Mouse (Mus musculus) intestine, embryonic 14.5 days (tissue): ENCODE data around the gene Igsf3. TPM values are rescaled to one million over a fixed set of nuclear protein-coding genes. Genes with fewer than 3 reads are reported as not detected.
A peak's percentile ranks its signal among the peaks of the same experiment; 100 is the strongest.

Source experiments
- ATAC-seq: fragments of 200-750 bp; cut with Nextera tagmentation; replicated peaks from 2 replicates; pipeline ENCODE4 v1.8.0; 2017; ENCODE audit warnings: low read depth, moderate number of reproducible peaks, moderate TSS enrichment, moderate library complexity; ENCODE audit not compliant: low FRiP score, low TSS enrichment
- DNase-seq: peaks from one replicate; pipeline ENCODE4 v3.0.0-alpha.2; 2018; ENCODE audit warnings: low spot score
- H3K27ac ChIP-seq: fragments of 300-500 bp; sonication (generic); 2 replicates; pipeline ENCODE4 v1.5.1; 2014; ENCODE audit warnings: low read depth, mild to moderate bottlenecking, control low read depth
- H3K27me3 ChIP-seq: fragments of 300-500 bp; sonication (generic); replicated peaks from 2 replicates; pipeline ENCODE4 v1.6.1; 2014; ENCODE audit warnings: low read length, control low read depth; ENCODE audit not compliant: control insufficient read depth, insufficient read depth
- H3K36me3 ChIP-seq: fragments of 300-500 bp; sonication (generic); 2 replicates; pipeline ENCODE4 v1.6.1; 2014; ENCODE audit warnings: low read length, control low read depth; ENCODE audit not compliant: control insufficient read depth, insufficient read depth
- H3K4me1 ChIP-seq: fragments of 300-500 bp; sonication (generic); replicated peaks from 2 replicates; pipeline ENCODE4 v1.6.1; 2014; ENCODE audit warnings: low read length, control low read depth, mixed read lengths; ENCODE audit not compliant: control insufficient read depth, insufficient read depth
- H3K4me2 ChIP-seq: fragments of 300-500 bp; sonication (generic); 2 replicates; pipeline ENCODE4 v1.6.1; 2014; ENCODE audit warnings: low read length
- H3K4me3 ChIP-seq: fragments of 300-500 bp; sonication (generic); 2 replicates; pipeline ENCODE4 v1.5.1; 2014; ENCODE audit warnings: low read depth, low read length, control low read depth, mixed read lengths
- H3K9ac ChIP-seq: fragments of 300-500 bp; sonication (generic); 2 replicates; pipeline ENCODE4 v1.6.1; 2014; ENCODE audit warnings: mild to moderate bottlenecking, low read length
- H3K9me3 ChIP-seq: fragments of 300-500 bp; sonication (generic); 2 replicates; pipeline ENCODE4 v1.6.1; 2016; ENCODE audit warnings: low read length, control low read depth; ENCODE audit not compliant: control insufficient read depth
- WGBS: fragments of 180-500 bp; shearing (Covaris S2); extraction: QIAGEN DNeasy Blood & Tissue Kit; methylation state at CpG from one replicate; pipeline ENCODE4 v1.1.7; 2014; 5-methylcytosine and 5-hydroxymethylcytosine counted together
- polyA plus RNA-seq: library from polyadenylated mRNA; unstranded; fragments of >200 nt; fragmentation: Nextera tagmentation; extraction: Ambion mirVana; gene quantifications from 2 replicates; pipeline ENCODE4 v1.2.1, GENCODE M21; 2014

Igsf3 gene
- polyA plus RNA-seq, result 18.3 and 19.3 TPM in 2 replicates

DNA sequence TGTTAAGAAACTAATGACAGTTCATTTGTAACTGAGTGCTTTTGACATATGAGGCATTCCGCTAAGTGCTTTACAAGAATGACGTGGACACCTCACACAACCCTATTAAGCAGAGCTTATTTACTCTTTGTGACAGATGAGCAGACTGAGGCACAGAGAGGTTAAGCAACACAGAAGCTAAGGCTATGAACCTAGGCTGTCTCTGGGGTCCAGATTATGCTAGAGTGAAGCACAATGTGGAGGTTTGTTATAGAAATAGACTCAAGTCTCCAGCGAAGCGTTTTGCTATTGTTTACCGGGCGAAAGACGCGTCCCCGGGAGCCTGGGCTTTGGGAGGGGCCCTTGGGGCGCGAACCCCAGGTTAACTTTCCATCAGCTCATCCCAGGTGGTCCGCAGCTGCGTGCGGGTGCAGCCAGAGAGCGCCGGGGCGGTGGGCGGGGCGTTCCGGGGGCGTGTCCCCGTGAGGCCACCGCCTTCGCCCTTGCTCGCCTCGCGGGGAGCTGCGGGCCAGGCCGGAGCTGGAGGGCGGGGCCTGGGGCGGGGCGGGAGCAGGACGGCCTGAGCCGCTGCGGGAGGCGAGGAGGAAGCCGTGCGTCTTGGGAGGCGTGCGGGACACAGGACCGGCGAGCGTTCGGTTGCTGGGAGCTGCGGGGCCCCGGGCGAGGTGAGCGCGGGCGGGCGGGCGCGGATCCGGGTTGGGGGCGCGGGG, at the start of gene Igsf3:
TSS of gene Igsf3 (plus strand) at position 546 of the 710 bp plus-strand sequence.
- no peaks in the 10 kb centered on the region for H3K9me3 ChIP-seq
- H3K36me3 ChIP-seq, result no peaks in the 10 kb centered on the region
- peak within 1 kb of the TSS; percentile 84 for H3K9ac ChIP-seq
- peak within 1 kb of the TSS; percentile 99 for H3K4me2 ChIP-seq
- 6% methylated on average over 31 of the region's 56 CpGs for WGBS
- H3K4me3 ChIP-seq, result peak within 1 kb of the TSS; percentile 76
- peaks cover 32% of the 10 kb centered on the region for H3K4me1 ChIP-seq
- peak; percentile 90 for ATAC-seq
- no peaks in the 10 kb centered on the region for H3K27me3 ChIP-seq
- H3K27ac ChIP-seq, result 0 out of 2 replicates have a peak within 1 kb of the TSS, but pooled peaks have one; percentile 1
- peak; percentile 89 for DNase-seq

DNA sequence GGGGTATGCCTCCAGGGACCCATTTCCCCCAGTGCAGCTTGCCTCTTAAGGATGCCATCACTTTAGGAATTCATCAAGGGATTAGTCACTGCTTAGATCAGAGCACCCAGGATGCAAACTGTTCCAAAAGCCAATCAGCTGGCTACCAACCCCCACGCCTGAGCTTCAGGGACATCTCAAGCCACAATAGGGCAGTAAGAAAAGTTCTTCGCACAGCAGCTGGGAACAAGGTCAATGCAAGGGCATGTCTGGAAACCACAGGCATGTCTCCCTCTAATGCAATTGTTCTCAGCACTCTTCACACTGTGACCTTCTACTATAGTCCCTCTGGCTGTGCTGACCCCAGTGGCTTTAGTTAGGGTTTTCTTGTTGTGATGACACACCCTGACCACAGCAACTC, 49.6 kb upstream of the Igsf3 start:
- Histone ChIP-seq H3K4me2 (no peak overlapping the region), H3K4me3 (no peak overlapping the region), H3K36me3 (no peaks in the 10 kb centered on the region), H3K9ac (no peak overlapping the region), H3K9me3 (no peaks in the 10 kb centered on the region), H3K27ac (no peak overlapping the region), H3K4me1 (no peaks in the 10 kb centered on the region), H3K27me3 (no peaks in the 10 kb centered on the region)
- ATAC-seq (no peak), DNase-seq (no peak)
- WGBS, result 82% methylated on average over 2 of the region's 2 CpGs

DNA sequence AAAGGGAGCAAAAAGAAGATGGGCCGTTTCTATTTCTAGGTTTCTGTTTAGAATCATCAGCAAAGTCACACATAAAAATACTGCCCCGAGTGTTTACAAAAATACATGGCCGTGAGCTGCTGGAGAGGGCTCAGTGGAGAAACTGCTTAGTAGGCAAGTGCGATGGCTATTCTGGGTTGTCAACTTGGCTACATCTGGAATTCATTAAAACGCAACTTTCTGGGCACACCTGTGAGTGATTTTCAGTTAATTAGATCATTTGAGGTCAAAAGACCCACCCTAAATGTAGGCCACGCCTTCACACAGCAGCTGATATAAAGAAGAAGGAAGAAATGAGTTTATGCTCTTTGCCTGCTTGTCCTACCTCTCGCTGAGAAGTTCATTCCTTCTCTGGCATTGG, 48.3 kb upstream of the Igsf3 start:
- H3K9me3 ChIP-seq, result no peaks in the 10 kb centered on the region
- H3K9ac ChIP-seq, result no peak overlapping the region
- no peak overlapping the region for H3K4me2 ChIP-seq
- no peaks in the 10 kb centered on the region for H3K27me3 ChIP-seq
- no peak overlapping the region for H3K4me3 ChIP-seq
- DNase-seq (no peak), ATAC-seq (no peak)
- H3K4me1 ChIP-seq, result no peaks in the 10 kb centered on the region
- H3K27ac ChIP-seq, result no peak overlapping the region
- no peaks in the 10 kb centered on the region for H3K36me3 ChIP-seq
- WGBS, result 75% methylated on average over 7 of the region's 7 CpGs

DNA sequence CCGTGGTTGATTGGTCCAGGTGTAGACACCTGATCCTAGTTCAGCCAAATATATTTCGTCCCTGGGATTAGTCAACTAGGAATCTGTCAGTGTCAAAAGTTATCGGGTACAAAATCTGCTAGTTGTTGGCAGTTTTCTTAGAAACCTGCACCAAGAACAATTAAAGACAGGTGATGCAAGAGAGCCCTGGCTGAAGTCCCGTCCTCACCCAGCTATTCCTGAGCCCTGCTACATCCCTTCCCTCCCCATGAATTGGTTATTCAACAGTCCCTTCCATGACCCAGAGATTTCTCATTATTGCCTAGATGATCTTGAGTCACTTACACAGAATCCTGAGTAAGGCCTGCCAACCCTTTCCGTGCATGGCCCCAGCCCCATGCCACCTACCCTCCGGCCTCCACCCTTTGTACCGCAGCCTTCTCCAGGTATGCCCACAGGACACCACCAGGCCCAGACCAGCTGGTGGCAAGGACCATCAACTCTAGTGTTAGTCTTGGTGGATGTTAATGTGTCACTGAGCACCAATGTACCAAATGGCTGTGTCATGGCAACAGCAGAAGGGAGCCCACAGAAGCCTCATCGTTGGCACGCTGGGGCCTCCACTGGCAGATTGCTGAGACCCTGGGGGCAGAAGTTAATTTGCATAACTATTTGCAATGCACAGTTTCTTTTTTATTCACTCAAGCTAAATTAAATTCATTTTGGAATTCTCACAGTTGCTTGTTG, 33.5 kb upstream of the Igsf3 start:
- no peaks in the 10 kb centered on the region for H3K36me3 ChIP-seq
- ATAC-seq (no peak), DNase-seq (no peak)
- no peak overlapping the region for H3K4me2 ChIP-seq
- no peak overlapping the region for H3K9ac ChIP-seq
- H3K4me1 ChIP-seq, result no peaks in the 10 kb centered on the region
- 95% methylated on average over 9 of the region's 9 CpGs for WGBS
- H3K27me3 ChIP-seq, result no peaks in the 10 kb centered on the region
- no peaks in the 10 kb centered on the region for H3K9me3 ChIP-seq
- no peak overlapping the region for H3K4me3 ChIP-seq
- H3K27ac ChIP-seq, result no peak overlapping the region

DNA sequence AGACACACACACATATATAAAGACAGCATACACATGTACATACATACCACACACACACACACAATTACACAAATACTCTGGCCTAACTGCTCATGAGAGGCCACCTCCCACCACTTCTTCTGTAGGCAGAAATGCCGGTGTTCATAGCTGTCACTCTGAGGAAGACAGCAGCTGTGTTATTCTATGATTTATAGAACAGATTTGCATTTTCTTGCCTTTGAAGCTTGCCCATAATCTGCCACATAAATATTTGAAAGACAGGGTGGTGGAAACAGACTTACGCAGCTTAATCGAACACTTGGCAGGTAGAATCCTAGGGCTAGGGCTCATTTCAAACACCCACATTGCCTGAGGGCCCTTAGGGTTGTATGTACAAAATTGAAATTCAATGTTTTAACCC, 32.6 kb upstream of the Igsf3 start:
- H3K4me1 ChIP-seq, result 0 out of 2 replicates have a peak, but pooled peaks cover 3% of the 10 kb centered on the region
- 71% methylated on average over 3 of the region's 3 CpGs for WGBS
- no peak for DNase-seq
- no peaks in the 10 kb centered on the region for H3K9me3 ChIP-seq
- no peak overlapping the region for H3K4me2 ChIP-seq
- H3K36me3 ChIP-seq, result no peaks in the 10 kb centered on the region
- H3K9ac ChIP-seq, result no peak overlapping the region
- no peak overlapping the region for H3K27ac ChIP-seq
- no peak overlapping the region for H3K4me3 ChIP-seq
- H3K27me3 ChIP-seq, result no peaks in the 10 kb centered on the region
- no peak for ATAC-seq

DNA sequence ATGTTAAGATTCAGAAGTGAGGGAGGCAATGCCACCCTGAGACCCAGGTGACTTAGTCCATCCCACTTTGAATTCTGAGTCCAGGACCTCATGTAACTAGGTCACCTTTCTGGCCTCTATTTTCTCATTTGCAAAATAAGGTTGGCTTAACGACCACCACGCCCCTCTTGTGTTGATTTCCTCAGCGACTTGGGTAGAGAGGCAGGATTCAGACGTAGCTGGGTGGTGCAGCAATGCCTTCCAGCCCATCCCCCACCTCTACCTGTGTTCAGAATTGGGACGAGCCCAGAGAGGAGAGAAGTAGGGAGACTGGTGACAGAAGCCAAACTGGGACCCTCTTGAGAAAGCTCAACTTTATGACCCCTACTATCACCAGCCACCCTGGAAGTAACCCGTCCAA, 31.6 kb upstream of the Igsf3 start:
- Histone ChIP-seq H3K4me1 (peaks cover 6% of the 10 kb centered on the region; the same call in 1 of the 2 replicates), H3K4me3 (no peak overlapping the region), H3K36me3 (no peaks in the 10 kb centered on the region), H3K9ac (no peak overlapping the region), H3K27me3 (no peaks in the 10 kb centered on the region), H3K4me2 (no peak overlapping the region), H3K27ac (no peak overlapping the region), H3K9me3 (no peaks in the 10 kb centered on the region)
- DNase-seq (no peak), ATAC-seq (no peak)
- 58% methylated on average over 6 of the region's 6 CpGs for WGBS

DNA sequence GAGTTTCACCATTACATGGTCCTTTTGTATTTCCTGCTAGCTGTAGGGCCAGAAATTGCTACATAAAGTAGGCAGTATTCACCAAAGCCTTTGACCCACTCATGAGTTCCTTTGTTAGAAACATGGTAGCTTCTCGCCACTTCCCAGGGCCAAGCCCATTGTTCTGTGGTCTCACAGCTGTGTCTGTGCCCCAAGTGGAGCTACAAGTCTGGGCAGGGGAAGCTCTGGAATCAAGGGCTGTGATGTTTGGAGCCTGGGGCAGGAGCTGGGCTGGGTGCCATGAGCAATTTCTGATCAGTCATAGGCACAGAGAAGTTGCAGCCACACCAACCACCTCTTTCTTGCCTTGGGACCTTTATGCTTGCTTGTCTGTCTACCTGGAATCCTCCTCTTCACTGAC, 30.1 kb upstream of the Igsf3 start:
- Histone ChIP-seq H3K27me3 (no peaks in the 10 kb centered on the region), H3K4me1 (peaks cover 6% of the 10 kb centered on the region; the same call in 1 of the 2 replicates), H3K4me3 (no peak overlapping the region), H3K27ac (no peak overlapping the region), H3K9ac (no peak overlapping the region), H3K4me2 (no peak overlapping the region), H3K36me3 (no peaks in the 10 kb centered on the region), H3K9me3 (no peaks in the 10 kb centered on the region)
- 86% methylated on average over 1 of the region's 1 CpGs for WGBS
- DNase-seq (no peak), ATAC-seq (no peak)

DNA sequence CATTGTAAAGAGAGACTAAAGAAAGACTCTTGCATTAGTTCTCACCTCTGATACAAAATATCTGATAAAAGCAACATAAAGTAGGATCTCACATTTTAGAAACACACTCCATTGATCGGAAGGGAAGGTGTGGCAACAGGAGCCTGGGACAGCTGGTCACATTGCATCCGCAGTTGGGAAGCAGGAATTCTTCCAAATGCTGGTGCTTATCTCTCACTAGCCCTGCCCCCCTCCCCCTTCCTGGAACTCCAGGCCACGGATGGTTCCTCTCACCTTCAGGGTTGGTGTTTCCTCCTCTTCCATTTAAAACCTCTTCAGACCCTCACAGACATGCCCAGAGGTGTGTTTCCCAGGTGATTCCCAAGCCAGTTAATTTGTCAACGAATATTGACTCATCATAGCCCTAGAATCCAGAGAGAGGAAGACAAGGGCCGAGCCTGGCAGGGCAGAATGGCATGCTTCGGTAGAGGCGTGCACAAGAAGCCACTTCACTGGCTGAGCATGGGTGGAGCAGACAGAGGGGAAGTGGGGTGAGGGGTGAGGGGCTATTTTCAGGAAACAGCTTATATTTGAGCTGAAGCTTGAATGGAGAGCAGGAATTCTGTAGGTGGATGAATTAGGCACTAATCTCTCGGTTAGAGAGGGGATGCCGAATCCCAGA, 28.3 kb upstream of the Igsf3 start:
- H3K27me3 ChIP-seq, result no peaks in the 10 kb centered on the region

More for the DNA sequence above, 28.3 kb upstream of the Igsf3 start:
- Histone ChIP-seq H3K4me1 (peaks cover 6% of the 10 kb centered on the region; the same call in 1 of the 2 replicates), H3K9ac (no peak overlapping the region), H3K27ac (no peak overlapping the region), H3K9me3 (no peaks in the 10 kb centered on the region), H3K36me3 (no peaks in the 10 kb centered on the region), H3K4me2 (no peak overlapping the region), H3K4me3 (no peak overlapping the region)
- 62% methylated on average over 9 of the region's 9 CpGs for WGBS
- DNase-seq (no peak), ATAC-seq (no peak)
